Mouse (Mus musculus): ENCODE results near the gene Slain1. TPM values are rescaled to one million over a fixed set of nuclear protein-coding genes. Genes with fewer than 3 reads are reported as not detected.

Slain1 gene
- 90.4 and 94.3 TPM in 2 replicates for polyA plus RNA-seq (2012; rRNA removed)

GRCm38 (mm10) chr14:103649896-103650334, at the start of gene Slain1:
Slain1 (plus strand) TSS chr14:103650228.

Other genes starting within 250 kb of the Slain1 start
- 0.21 and 1.1 TPM in 2 replicates for gene Scel, start 136.9 kb upstream of the Slain1 start, polyA plus RNA-seq (2012; rRNA removed)
- gene Ednrb, start 194.2 kb downstream of the Slain1 start, polyA plus RNA-seq (2012; rRNA removed), result 30.2 and 37.2 TPM in 2 replicates

Measured in central nervous system, embryonic 18 days (tissue).